Mouse (Mus musculus) megakaryocyte progenitor cell, adult 5-6 weeks (primary cell): Measurements from ENCODE around the gene Rplp1. TPM values are rescaled to one million over a fixed set of nuclear protein-coding genes. Genes with fewer than 3 reads are reported as not detected.

Experiments used
- ATAC-seq: replicated peaks from 2 replicates; pipeline ENCODE4 v1.8.0; 2016; ENCODE audit warnings: mild to moderate bottlenecking, moderate TSS enrichment, inconsistent platforms; ENCODE audit not compliant: poor library complexity
- total RNA-seq, 2 experiments: library from RNA; stranded (forward) in 1 of 2; stranded (reverse) in 1 of 2; fragments of 157-497, 149-512 nt in 1 of 2; fragments of 200-1000 nt in 1 of 2; gene quantifications; 2 replicates each; pipeline versions ENCODE4 v1.2.3 to v1.2.4; 2015 to 2017

The Rplp1 gene
- total RNA-seq, 2 experiments from 2014 or later, result 3,301 to 5,789 TPM

DNA sequence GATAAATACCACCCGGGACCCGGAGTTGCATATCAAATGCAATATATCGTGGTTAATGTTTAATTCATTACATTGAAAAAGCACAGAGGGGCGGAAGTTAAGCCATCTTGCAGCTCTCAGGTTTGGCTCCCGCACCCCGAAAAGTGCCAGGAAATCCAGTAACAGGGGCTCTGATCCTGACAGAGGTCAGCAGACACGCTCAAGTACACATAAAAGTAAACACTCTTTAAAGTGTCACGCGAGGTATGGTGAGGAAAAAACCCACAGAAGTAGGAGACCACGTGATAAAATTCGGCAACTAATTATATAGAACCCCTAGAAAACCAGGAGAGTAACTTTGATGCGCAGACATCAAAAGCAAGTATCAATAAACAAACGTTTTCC, 567 bp upstream of the Rplp1 start:
- no peak for ATAC-seq

DNA sequence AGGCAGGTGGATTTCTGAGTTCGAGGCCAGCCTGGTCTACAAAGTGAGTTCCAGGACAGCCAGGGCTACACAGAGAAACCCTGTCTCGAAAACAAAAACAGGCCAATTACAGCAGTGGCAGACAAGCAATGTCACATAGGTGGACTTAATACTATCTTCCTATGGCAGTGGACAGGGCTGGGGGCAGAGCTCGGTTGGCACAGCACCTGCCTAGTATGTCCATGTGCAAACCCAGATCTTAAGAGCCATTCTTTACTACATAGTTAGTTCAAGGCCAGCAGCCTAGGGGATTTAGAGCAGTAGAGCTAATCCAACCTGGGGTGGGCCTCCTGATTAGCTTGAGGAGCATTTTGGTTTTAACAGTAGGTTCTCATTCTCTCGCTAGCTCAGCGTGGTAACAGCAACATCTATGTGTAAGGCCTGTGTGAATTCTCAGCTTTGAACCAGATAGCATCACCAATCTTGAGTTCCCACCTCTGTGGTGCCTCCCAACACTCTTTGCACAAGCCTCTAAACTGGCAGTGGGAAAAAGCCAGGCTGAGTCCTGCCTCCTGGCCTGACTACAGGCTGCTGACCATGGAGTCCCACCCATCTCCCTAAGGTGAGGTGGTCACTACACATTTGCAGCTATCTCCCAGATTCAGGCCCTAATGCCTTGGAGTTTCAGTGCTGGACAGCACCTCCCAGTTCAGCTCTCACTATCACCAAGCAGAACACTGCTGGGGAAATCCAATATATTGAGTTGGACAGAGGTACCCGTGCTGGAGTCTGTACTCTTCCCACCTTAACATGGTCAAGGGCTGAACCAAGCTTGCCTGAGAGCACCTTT, 2.8 kb downstream of the Rplp1 start:
- no peak for ATAC-seq

DNA sequence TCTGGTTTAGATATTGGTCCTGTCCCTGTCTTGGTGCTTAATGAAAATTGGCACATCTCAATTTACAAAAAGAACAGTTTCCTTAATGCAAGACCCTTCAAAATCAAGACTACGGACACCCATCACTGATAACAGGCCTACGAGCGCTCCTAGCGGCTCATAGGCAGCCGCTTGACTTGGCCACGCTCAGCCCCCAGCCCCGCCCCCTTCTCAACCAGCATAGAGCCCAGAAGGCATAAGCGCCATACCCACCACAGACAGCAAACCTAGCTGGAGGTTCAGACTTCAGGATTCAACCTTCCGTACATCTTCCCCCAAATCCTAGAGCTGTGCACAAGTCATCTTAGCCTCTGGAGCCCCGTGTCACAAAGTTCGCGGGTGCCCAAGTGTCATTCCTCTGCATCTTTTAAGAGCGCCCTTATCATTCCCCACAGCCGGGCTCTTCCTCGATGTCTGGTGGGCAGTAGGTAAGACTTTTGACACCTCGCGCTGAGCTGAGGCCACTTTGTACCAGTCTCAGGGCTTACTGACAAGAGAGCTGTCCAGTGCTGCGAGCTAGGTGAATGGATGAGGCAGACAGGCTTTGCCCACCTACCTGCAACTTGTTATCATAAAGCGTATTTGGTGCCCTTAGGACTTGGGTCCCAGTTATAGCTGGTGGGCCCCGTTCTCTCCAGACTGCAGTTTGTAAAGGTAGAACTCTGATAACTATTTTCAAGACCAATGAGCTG, 3.7 kb downstream of the Rplp1 start:
- peak; percentile 17 for ATAC-seq

DNA sequence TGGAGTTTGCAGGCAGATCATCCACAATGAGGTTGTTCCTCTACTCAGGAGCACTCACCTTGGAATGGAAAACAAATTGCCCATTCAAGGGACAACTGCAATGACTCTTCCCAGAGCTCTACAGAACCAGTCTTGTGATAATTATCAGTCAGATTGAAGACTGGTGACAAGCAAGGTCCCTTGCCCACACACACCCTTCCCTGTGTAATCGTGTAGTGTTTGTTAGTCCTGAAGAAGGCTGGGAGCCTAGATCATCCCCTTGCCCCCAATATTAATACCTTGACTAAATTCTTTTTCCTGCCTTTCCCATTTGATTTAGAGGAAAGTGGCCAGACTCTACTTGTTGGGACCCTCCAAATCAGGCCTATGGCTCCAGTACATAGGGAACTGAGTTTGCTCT, 4.7 kb downstream of the Rplp1 start:
- no peak for ATAC-seq

DNA sequence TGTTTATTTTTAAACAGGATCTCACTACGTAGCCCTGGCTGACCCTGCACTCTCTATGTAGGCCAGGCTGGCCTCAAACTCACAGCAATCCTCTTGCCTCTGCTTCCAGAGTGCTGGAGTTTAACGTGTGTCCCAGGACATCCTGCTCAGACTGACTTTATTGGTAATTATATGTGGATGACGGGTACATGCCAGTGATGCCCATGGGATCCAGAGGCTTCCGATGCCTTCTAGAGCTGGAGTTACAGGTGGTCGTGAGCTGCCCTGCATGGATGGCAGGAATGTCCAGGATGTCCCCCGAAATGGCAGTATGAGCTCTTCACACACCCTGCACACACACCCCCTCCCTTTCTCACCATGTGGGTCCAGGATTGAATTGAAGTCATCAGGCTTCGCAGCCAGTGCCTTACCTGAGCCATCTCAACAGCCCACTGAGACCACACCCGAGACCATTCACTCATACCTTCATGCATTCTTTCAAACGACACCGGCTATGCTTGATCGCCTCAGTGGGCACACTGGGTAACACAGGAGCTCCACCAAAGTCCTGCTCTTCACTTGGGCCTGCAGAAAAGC, 5.4 kb downstream of the Rplp1 start:
- no peak for ATAC-seq

DNA sequence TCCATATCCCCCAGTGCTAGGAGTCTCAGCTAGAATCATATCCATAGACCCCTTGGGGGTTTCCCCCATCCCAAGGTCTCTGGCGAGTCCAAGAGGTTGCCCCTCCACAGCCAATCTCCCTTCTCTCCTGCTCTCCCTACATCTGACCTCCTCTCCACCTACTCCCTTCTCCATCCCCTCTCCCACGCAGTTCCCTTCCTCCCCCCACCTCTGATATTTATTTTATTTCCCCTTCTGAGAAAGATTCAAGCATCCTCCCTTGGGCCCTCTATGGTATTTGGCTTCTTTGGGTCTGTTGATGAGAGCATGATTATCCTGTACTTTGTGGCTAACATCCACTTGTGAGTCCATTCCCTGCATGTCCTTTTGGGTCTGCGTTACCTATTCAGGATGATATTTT, 6.0 kb downstream of the Rplp1 start:
- no peak for ATAC-seq

DNA sequence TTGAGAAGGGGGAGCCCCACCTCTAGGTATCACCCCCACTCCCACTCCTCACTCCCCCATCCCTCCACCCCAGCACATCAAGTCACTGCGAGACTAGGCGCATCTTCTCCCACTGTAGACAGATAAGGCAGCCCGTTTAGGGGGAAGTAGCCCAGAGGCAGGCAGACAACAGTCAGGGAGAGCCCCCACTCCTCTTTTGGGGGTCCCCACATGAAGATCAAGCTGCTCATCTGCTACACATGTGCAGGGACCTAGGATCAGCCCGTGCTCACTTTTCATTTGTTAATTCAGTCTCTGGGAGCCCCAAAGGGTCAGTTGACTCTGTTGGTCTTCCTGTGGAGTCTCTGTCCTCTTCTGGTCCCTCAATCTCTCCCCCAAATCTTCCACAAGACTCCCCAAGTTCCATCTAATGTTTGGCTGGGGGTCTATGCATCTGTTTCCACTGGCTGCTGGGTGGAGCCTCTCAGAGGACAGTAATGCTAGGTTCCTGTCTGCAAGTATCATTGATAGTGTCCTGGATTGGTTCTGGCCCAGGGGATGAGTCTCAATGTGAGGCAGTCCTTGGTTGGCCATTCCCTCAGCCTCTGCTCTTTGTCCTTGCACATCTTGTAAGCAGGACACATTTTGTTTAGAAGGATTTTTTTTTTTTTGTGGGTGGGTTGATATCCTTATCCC, 6.6 kb downstream of the Rplp1 start:
- ATAC-seq, result no peak

DNA sequence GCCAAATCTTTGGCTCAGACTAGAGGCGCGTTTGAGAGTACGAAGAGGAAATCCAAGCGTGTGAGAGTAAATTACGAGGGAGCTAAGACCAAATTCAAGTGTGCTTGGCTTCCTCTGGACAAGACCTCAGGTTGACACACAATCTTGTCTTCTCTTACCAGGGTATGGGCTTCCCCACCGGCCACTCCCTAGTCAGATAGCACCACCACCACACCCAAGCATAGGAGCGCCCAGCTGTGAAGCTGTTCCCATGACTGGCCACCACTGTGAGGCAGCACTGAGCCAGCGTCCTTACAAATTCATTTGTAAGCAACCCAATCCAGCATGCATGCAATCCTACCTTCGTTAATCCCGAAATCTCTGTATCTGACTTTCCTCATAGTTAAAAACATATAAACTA, 7.4 kb downstream of the Rplp1 start:
- ATAC-seq, result peak; percentile 55

DNA sequence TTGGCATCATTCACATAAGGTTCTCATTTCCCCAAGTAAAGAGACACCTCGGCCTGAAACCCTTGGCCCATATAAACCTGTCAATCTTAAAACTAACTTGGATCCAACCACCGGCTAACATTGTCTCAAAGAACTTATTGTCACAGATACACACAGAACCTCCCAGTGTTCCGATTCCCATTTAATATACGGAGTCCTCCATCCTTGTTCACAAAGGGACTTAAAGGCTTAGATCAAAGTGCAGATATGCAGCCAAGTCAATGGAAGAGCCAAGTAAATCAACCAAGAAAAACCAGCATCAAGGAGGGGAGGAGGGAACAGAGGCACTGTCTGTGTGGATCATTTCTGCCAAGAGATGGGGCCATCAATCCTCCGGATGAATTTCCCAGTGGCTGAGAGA, 8.8 kb downstream of the Rplp1 start:
- no peak for ATAC-seq

DNA sequence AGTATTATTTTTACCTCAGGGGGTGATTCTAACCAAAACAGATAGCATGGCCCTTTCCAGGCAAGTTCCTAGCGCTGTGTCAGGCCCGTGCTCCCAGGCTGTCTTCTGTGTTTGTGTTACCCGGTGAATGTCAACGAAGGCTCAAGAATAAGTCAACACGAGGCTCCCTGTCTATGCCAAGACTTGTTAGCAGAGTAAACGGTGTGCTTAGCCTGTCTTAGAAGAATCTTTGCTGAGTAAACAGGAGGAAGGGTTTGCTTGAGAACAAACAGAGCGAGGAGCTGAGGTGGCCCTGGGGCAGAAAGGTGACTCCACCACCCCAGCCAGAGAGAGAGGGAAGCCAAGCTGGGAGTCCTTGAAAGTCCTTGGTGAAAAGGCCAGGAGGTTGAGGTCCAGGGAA, 10.1 kb downstream of the Rplp1 start:
- ATAC-seq, result no peak

DNA sequence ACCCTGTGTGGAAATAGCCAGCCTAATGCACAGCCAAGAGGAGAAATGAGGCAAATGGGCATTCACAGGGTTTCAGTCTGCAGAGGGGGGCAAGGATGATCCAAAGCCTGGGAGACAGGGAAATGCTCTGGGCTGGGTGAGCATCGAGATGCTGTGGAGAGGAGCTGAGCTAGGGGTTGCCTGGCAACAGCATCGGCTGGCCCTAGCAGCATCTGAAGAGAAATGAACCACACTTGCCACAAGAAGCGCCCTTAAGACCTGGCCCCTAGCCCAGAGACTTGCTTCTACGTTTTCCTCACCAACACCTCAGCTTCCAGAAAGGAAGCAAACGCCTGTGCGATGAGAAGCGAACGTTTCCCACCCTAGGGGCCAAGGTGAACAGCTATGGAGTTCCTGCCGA, 11.9 kb downstream of the Rplp1 start:
- no peak for ATAC-seq

DNA sequence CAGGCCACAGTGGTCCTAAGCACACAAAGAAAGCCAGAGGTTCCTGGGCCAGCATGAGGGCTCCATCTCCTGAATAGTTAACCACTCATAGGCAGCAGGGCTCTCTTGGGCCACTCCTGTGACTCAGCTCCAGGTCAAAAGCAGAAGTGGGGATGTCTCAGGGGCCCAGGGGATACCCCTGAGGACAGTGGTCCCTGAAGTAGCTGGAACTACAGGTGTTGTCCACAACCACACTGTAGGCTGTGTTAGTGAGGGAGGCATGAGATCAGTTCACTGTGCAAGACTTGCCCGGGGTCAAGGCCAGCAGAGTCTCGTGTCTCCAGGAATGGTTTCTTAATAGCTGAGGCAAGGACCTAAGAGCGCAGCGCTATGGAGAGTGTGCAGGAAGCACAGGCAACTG, 12.8 kb downstream of the Rplp1 start:
- peak; percentile 32; the same call in 1 of the 2 replicates for ATAC-seq

DNA sequence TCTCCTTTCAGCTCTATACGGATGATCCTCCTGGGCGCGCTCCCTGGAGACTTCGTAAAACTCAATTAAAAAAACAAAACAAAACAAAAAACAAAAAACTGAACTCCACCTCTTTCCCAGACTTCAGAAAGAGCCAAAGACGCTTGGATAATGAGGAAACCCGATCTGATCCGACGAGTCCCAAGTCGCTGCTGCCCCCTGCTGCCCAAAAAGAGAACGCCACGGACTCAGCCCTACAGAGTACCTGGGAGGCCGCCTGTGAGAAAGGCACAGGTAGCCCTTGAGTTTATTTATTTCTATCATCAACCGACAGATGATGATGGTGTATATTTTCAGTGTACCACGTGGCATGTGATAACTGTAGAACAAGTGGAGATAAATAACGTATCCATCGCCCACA, 14.5 kb downstream of the Rplp1 start:
- peak; percentile 64 for ATAC-seq

DNA sequence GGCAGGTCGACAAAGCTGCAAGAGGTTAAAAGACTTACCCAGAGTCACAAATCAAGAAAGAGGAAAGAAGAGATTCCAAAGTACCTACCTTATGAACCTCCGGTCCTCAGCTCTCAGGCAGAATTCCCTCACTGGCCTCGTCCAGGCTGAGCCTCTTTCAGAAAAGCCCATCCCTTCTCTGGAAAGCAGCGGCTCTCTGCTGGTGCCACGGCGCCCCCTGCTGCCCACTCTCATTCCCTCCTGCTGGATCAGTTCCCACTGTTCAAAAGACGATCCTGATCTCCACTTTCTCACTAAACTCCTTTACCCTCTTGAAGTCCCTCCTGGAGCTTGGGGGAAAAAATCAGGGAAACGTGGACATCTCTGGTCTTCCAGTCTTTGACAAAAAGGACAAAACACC, 15.9 kb downstream of the Rplp1 start:
- ATAC-seq, result peak; percentile 82

DNA sequence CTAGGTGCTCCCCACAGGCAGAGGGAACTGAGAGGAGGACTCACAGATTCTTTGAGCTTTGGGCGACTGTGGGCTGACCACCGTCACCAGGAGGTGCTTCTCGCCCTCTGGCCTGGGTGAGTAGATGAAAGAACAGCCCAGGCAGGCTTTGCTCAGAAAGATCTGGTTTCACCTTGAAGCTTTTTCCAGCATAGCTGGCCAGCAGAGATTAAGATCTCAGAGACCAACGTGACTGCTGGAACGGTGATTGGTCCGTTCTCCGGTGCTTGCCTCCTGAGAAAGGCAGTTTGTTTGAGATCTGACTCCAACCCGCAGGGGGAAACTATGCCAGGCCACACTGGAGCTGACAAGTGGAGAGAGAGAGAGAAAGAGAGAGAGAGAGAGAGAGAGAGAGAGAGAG, 19.3 kb downstream of the Rplp1 start:
- no peak for ATAC-seq

DNA sequence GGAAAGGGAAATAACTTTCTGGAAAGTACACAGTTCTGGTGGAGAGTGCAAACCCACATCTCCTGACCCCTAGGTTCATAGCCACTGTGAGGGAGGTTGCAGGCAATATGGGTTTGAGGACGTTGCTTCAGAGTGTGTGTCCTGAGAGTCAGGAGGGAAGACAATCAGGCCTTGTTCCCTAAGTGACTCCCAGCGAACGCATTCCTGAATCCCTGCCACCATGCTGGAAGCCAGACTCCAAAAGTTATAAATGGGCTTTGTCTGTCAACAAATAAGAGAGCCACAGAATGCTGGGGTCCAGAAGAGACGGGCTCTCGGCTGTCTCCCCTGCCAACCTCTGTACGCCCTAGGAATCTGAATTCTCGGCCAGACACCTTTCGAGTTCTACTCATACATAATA, 24.5 kb downstream of the Rplp1 start:
- ATAC-seq, result no peak

DNA sequence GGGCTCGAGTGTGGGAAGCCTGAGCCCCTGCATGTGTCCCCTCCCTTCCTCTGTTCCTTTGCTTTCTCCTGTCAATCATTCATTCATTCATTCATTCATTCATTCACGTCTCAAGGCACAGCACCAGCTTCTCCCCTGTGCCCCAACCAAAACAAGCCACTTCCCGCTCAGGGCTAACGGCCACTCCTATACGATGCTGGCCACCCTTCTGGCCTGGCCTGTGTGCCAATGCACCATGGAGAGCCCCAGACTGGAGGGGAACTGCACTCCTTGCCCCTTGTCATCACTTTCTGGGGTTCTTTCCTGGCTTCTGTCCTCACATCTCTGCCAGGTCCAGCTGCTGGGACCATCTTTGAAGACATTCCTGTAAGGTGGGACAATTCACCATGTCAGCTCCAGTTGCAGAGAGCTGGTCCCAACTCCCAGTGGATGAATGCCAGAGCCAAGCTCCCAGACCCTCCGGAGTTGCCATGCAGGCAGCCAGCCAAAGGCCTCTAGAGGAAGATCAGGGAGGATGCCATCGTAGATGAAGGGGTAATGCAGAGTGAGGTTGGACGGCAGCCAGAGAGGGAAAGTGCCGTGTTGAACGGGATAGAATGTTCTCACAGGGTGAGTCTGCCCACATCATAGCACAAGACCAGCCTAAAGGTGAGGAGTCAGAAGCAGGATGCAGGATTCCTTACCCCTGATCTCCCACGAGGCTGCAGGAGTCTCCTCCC, 26.5 kb downstream of the Rplp1 start:
- no peak for ATAC-seq

DNA sequence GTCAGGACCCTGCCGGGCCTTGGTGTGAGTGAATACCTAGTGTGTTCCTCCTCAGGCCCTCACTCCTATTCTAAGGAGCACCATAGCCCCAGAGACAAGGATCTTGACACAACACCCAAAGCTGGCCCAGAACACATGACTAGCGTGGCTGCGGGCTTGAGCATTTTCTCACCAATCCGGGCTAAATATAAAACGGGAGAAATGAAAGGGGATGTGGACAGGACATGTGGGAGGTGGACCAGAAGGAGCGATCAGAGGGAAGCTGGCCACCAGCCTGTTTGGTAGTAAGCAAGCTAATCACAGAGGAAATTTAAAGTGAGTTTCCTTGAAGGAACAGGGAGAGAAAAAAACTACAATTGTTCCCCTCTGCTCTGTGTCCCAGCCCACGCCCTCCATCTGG, 28.4 kb downstream of the Rplp1 start:
- no peak for ATAC-seq

DNA sequence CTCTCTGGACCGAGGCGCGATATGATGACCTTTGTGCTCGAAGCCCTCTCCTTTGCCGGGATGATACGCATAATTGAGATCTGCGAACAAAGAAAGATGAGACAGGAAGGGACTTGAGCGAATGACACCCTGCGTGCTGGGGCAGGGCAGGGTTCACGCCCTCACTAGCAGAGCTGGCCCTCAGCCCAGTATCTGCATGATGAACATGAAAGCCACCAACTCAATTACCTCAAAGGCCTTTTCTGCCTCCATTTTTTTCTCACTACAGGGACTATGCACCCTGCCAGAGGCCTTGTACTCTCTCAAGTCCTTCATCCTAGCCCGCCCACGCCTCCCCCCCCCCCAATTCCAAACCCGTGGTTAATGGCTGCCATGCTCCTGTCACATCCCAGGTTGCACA, 29.4 kb downstream of the Rplp1 start:
- no peak for ATAC-seq

DNA sequence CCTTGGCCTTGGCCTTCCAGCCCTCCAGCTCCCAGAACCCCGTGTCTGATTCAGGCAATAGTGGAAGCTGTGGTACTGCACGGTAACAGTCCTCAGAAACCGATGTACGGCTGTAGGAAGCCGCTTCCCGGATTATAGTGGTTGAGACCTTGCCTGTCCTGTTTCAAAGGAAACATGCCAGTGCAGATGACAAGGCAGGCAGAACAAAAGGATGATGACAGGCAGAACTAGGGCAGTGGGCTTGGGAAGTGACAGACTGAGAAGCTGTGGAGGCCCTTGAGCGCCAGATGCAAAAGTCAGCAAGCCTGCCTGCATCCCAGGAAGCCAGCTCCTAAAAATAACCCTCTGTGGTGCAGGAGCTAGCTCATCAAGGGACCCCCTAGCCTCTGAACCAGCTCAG, 30.0 kb downstream of the Rplp1 start:
- no peak for ATAC-seq

DNA sequence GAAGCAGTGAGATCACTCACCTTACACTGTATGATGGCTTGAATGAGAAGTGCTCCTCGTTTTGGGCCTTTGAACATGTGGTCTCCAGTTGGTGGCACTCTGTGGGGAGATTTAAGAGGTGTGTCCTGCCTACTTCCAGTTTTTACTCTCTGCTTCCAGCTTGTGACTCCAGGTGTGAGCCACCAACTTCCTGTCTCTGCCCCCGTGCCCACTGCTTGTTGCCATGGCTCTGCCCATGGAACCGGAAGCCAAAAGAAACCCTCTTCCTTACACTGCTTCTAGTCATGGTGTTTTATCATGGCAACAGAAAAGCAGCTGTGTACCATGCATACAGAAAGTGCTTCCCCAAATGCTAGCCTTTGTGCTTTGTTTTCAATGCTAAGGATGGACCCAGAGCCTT, 32.2 kb downstream of the Rplp1 start:
- peak; percentile 39; the same call in 1 of the 2 replicates for ATAC-seq
